Mouse (Mus musculus) brain, embryonic 14.5 days (tissue): ENCODE measurements at regions not wholly inside any gene's neighbourhood (a gene's known extent, or its start where the extent isn't known, plus 50 kb on each side); places are given as distances from the start of the nearest gene placed in this dataset.
"Not testable (repeated sequence)": the region's sequence is repeated elsewhere in the genome, so short reads cannot be mapped to it uniquely, and the experiment has no call there.

Experiments used
- CTCF ChIP-seq: fragments of 200-500 bp; IDR thresholded peaks from 2 replicates; pipeline ENCODE4 v1.5.1; 2012; ENCODE audit warnings: inconsistent platforms, mild to moderate bottlenecking, moderate library complexity, borderline replicate concordance; ENCODE audit not compliant: insufficient read depth, insufficient read length; ENCODE audit errors: extremely low read depth
- POLR2A ChIP-seq: fragments of 200-500 bp; IDR thresholded peaks from 2 replicates; pipeline ENCODE4 v1.6.1; 2012; ENCODE audit warnings: mild to moderate bottlenecking, inconsistent platforms, borderline replicate concordance; ENCODE audit not compliant: poor library complexity, insufficient read depth, insufficient read length, severe bottlenecking; ENCODE audit errors: extremely low read depth

DNA sequence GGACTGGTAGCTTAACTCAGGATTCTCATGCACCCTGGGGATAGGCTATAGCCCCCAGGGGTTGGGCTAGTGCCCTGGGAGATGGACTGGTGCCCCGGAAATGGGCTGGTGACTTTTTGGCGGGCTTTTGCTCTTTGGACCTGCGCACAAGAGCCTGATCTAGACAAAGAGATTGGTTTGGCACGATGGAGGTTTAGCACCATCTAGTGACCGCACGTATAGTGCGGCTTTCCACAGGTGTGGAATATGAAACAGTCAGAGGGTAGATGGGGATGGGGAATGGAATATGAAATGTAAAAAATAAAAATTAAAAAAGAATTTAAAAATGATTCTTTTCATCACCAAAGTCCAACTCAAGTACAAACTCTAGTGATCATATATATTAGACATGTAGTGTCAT is 141.4 kb upstream of the Gm10750 start:
- TF ChIP-seq POLR2A, result not testable (repeated sequence)
- TF ChIP-seq CTCF, result peak; percentile 35; the same call in 1 of the 2 replicates
